Mouse (Mus musculus) frontal cortex, postnatal 36 days (tissue): ENCODE results near the gene Sec61g.
A peak's percentile ranks its signal among the peaks of the same experiment; 100 is the strongest.
"Not testable (repeated sequence)": the region's sequence is repeated elsewhere in the genome, so short reads cannot be mapped to it uniquely, and the experiment has no call there.

Experiments
- DNase-seq, 2 experiments: peaks; one replicate each; pipeline ENCODE4 v3.0.0; 2022; ENCODE audit warnings: low spot score in 2 of 2

Gene Sec61g

DNA sequence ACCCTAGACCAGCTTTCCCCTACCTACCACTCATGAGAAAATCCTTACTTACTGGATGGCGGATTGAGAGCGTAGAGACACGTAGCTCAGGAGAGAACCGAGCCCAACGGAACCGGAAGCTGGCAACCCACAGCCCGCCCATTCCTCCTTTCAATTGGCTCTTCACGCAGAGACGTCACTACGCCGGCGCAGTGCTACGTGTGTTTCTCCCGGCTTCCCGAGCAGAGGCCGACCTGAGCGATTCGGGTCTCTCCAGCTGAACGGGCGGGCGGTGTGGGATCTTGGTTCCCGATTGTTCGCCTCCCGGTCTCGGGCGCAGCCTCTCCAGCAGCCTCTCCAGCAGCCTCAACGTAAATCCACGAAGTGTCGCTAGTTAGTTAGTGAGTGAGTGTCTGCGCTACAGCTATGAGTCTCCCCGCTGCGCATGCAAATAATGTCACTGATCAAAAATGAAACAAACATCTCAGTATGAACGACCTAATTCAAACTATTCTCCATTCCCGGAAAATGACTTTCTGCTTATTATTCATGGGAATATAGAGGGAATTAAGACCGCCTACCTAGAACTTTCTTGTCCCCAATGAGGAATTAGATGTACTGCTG lies at the start of gene Sec61g:
TSS of gene Sec61g (minus strand) at position 433 of the 603 bp plus-strand sequence.
- peak; percentile 92 to 96 for DNase-seq

- DNase-seq, result no peak
These were observed 38.3 kb upstream of the Sec61g start for GRCm38 (mm10) chr11:16546421-16547163.

GRCm38 (mm10) chr11:16537379-16537778 lies 29.1 kb upstream of the Sec61g start:
- no peak for DNase-seq

DNA sequence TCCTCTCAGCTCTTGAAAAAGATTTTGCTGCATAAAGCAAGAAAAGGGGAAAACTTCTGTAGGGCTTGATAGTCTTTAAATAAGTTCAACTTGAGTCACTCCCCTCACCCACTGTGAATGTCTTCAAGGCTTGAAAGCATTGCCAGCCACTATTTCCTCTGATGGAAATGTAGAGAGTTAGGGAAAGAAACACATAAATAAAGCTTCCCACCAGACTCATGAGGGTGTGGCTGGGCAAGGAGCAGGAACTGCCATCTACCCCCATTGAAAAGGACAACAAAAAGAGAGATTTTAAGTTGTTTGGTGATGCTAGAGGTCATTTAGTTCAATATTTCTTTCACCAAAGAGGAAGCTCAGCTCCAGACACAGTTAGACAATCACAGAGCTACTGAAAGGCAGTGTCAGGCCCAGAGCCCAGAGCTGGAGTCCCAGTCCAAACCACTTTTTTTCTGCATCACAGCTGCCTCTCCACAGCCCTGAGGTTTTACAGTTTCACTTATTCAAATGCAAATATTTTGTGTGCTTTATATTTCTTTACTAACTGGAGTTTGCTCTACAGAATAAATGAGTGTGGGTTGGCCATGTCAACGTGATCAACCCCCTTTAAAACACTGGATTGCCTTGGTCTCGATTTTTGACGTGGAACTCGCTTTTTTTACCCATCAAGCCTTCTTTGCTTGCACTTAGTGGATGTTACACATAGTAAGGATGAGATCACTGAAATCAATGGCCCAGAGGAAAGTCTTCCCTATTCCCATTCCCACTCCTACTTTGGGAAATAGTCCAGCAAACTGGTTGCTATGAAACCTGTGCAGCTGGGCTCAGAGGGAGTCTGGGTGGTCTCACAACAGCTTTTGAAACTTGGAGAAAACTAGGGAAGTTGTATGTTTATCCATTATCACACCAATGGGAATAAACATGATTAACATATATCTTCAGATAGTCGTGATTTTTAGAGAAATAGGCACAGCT lies 26.6 kb upstream of the Sec61g start:
- no peak for DNase-seq

GRCm38 (mm10) chr11:16532877-16533276 lies 24.6 kb upstream of the Sec61g start:
- DNase-seq, result no peak

GRCm38 (mm10) chr11:16528909-16529308 lies 20.6 kb upstream of the Sec61g start:
- no peak for DNase-seq

DNA sequence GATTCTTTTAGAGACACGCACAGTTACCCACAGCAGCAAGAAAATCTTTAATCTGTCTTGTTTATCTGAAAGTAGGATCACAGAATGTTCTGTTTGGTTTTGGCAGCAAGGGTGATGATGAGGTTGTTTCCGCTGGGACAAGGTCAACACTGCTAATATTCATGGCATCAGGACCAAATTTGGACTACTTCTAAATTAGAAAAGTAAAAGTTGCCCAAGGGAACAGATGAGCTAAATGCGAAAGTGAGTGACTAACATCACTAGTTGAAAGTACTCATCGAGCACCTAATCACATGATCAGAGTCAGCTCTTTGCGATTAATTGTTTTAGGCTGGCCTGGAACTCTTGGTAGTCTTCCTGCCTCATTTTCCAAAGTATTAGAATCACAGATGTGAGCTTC lies 20.1 kb upstream of the Sec61g start:
- no peak for DNase-seq

DNA sequence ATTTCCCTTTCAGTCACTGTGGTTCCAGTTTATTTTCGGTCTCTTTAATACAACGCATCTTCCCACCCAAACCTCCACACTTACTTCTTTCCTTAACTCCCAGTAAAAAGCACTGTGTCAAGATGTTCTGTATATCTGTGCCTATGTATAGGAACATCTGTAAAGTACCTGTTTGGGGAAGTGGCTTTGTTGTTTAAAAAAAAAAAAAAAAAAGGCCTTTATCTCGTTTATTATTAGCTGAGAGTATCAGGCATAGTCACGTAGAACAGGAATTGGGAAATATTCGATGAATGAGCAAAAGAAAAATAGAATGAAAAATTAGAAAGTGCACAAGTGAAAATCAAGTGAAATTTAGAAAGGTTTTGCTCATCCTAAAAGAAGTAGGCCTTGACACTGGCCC lies 19.5 kb upstream of the Sec61g start:
- DNase-seq, result no peak

GRCm38 (mm10) chr11:16526467-16526866 lies 18.2 kb upstream of the Sec61g start:
- DNase-seq, result no peak

- no peak for DNase-seq
These were observed 17.4 kb upstream of the Sec61g start for GRCm38 (mm10) chr11:16525724-16526123.

DNA sequence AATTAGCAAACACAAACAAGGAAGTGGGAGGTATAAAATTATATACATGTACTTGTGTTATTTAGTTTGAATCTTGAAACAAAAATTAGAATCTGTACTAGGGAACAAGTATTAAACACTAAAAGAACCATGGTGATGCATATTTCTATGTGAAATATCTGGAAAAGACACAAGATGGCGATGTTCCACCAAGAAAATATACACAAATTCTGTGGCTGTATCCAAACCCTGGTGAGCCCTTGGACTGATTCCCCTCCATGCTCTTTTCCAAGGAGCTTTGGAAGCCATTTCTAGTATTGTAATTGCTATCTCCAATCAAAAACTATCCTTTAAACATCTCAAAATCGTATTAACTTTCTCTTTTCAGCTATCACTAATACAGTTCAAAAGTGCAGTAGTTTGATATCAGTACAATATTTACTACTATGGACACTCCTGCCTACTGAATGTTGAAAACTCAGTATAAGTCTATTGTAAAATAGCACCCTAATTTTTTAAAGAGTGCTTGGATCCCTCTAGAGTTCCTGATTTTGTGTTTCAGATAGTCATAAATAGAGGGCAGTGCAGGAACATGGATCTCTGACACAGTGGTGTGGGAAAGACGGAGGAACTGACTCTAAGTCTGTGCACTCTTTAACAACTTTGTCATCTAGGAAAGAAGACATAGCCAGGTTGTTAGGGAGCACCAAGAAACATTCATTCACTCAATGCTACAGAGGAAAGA lies 16.8 kb upstream of the Sec61g start:
- DNase-seq, result peak in 1 of 2 experiments; percentile 50

- DNase-seq, result not testable (repeated sequence)
These were observed 6.8 kb upstream of the Sec61g start for GRCm38 (mm10) chr11:16515081-16515480.

DNA sequence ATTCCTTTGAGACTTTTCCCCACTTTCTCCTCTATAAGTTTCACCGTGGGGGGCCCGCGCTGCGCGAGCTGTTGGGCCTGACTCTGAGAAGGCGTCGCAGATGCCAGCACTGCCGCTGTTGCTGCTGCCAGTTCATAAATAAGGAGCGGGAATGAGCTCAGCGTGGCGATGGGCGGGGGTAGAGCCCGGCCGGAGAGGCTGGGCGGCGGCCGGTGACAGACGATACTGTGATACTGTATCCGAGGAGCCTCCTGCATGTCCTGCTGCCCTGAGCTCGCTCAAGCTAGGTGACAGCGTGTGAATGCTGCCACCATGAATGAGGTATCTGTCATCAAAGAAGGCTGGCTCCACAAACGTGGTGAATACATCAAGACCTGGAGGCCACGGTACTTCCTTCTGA lies 5.9 kb upstream of the Sec61g start:
- not testable (repeated sequence) for DNase-seq

DNA sequence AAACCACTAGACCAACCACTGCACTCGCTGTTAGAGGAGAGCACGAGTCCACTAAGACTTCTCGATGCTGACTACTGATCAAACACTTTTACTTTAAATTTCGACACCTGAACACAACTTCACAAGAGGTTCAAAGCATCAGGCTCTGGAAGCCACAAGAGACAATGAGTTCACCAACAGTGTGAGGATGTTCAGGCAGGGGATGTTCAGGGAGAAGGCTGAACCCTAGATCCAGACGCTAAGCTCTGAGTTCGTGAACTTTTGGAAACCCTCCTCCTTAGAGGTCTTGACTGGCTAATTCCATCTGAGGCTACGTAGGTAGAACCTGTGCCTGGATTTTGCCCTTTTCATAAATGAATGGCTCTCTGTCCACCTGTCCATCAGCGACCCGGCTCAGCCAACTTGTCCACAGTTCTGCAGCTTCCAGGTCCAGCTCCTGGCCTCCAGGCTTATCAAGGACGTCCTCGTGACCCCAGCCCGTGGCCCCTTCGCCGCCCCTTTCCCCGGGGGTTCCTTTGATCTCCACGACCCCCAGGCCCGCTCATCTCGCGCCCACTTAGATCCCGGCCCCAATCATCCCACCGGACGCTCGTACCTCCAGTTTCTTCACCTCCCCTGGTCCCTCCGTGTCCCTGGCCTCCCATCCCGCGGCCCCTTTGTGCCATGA lies 766 bp downstream of the Sec61g start:
- DNase-seq, result no peak

GRCm38 (mm10) chr11:16505999-16506398 lies 2.3 kb downstream of the Sec61g start:
- no peak for DNase-seq

DNA sequence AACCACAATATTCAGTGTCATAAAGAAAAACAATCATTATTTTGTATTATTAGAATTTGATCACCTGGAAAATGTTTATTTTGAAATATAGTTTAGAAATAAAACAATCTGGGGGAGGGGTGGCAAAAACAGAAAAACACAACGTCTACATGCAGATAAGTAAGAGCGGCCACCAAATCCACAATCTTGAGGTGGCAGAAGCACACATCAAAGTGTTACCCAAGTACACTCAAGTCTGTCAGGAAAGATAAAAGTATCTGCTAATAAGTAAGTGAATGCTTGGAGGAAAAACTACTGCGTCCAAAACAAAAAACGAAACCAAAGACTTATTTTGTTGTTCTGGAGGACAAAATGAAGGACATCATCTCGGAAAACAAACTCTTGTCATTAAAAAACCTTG lies 5.1 kb downstream of the Sec61g start:
- DNase-seq, result no peak

DNA sequence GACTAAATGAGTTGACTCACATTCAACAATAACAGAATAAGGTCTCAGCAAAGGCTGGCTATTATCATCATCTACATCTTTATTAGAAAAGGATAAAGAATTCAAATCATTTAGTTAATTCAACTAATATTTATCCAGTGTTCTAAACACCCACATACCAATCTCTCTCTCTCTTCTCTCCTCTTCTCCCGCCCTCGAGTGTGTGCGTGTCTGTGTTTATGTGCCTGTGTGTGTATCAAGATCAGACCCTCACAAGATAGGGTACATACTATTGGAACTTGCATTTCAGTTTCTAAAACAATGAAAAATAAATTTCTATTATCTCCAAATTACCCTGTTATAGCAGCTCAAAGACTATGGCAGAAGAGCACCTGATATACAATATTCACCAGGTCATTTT lies 5.5 kb downstream of the Sec61g start:
- no peak for DNase-seq

DNA sequence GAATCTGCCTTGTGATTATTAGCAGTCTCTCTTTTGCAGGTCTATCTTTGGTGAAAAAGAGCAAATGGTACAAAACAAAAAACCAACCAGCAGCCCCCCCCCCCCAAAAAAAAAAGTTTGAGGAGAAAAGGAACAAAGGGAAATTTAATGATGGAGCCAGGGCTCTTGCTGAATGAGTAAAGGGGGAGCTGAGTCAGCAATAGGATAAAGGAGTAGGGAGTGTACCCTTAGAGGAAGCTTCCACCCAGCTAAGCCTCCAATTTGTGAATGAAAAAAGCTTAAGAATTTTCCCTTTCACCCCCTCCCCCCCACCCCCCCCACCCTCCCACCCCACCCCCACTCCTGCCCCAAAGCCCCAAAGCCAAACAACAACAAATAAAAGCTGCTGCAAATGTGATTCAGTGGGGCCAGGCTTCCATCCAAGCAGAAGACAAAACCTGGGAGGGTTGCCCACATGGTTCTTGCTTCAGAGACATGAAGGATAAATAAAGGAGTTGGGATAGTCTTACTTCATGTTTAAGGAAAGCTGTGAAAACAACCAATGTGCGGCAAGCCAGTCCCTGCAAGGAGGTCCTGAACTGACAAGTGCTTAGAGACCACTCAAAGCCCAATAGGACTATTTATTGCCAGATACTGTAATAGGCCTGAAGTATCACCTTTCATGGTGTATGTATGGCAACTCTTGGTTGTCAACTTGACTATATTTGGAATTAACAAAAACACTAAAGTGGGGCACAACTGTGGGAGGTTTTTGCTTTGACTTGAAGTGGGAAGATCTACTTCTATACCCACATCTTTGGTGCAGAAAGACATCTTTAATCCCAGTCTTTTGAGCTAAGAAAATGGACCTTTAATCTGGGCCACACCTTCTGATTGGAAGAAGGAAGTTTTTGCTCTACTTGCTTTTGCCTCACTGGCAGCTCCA lies 9.3 kb downstream of the Sec61g start:
- no peak for DNase-seq
